Mouse (Mus musculus): ENCODE data around the gene Cd163l1. TPM values are rescaled to one million over a fixed set of nuclear protein-coding genes. Genes with fewer than 3 reads are reported as not detected.

Gene Cd163l1
- not detected for total RNA-seq (2023)

GRCm38 (mm10) chr7:140217967-140218366 is at the start of gene Cd163l1:
Cd163l1 (plus strand) TSS chr7:140218267.

GRCm38 (mm10) chr7:140172936-140173335 is 45.1 kb upstream of the Cd163l1 start, which contains the start of gene Olfr523:
Olfr523 (plus strand) TSS chr7:140173217.

GRCm38 (mm10) chr7:140205864-140206263 is 12.2 kb upstream of the Cd163l1 start, which contains the start of gene Olfr524:
Olfr524 (minus strand) TSS chr7:140205964.

GRCm38 (mm10) chr7:140247216-140247615 is 29.1 kb downstream of the Cd163l1 start, which contains the start of gene 5830411N06Rik:
5830411N06Rik (plus strand) TSS chr7:140247284.

Other genes with a start within 250 kb of the Cd163l1 start
- not detected for gene 6430531B16Rik, start 239.5 kb upstream of the Cd163l1 start, total RNA-seq (2023)
- 1 to 10 TPM; 3.4 to 3.8 TPM for gene Adam8, start 225.7 kb upstream of the Cd163l1 start, total RNA-seq (2023)
- gene Zfp511, start 181.9 kb upstream of the Cd163l1 start, total RNA-seq (2023) = 10 to 100 TPM; 41.0 to 41.5 TPM
- 10 to 100 TPM; 32.2 to 36.2 TPM for gene Tubgcp2, start 181.6 kb upstream of the Cd163l1 start, total RNA-seq (2023)
- not detected for gene Msx3, start 169.2 kb upstream of the Cd163l1 start, total RNA-seq (2023)
- not detected for gene Caly, start 135.7 kb upstream of the Cd163l1 start, total RNA-seq (2023)
- not detected for gene Prap1, start 124.9 kb upstream of the Cd163l1 start, total RNA-seq (2023)
- 1 to 10 TPM; 3.3 to 3.9 TPM for gene Fuom, start 115.8 kb upstream of the Cd163l1 start, total RNA-seq (2023)
- gene Paox, start 102.5 kb upstream of the Cd163l1 start, total RNA-seq (2023) = 1 to 10 TPM; 2.7 to 3.7 TPM
- gene Echs1, start 101.8 kb upstream of the Cd163l1 start, total RNA-seq (2023) = 10 to 100 TPM; 26.3 to 29.7 TPM
- 10 to 100 TPM; 12.5 to 23.6 TPM for gene Mtg1, start 80.7 kb upstream of the Cd163l1 start, total RNA-seq (2023)
- gene Sprn, start 63.4 kb upstream of the Cd163l1 start, total RNA-seq (2023) = not detected
- not detected for gene Olfr522, start 53.5 kb upstream of the Cd163l1 start, total RNA-seq (2023)
- not detected for gene Olfr523, start 45.0 kb upstream of the Cd163l1 start, total RNA-seq (2023)
- gene Olfr524, start 12.3 kb upstream of the Cd163l1 start, total RNA-seq (2023) = not detected
- gene 5830411N06Rik, start 29.0 kb downstream of the Cd163l1 start, total RNA-seq (2023) = not detected
- not detected for gene Olfr525, start 102.6 kb downstream of the Cd163l1 start, total RNA-seq (2023)
- not detected for gene Olfr527, start 115.8 kb downstream of the Cd163l1 start, total RNA-seq (2023)
- not detected for gene Olfr60, start 143.4 kb downstream of the Cd163l1 start, total RNA-seq (2023)
- gene Olfr530, start 158.1 kb downstream of the Cd163l1 start, total RNA-seq (2023) = not detected
- not detected for gene Olfr531, start 184.7 kb downstream of the Cd163l1 start, total RNA-seq (2023)
- not detected for gene Olfr532, start 203.4 kb downstream of the Cd163l1 start, total RNA-seq (2023)
- gene Olfr533, start 245.1 kb downstream of the Cd163l1 start, total RNA-seq (2023) = not detected